Mouse (Mus musculus) cortical plate, adult 2 months (tissue): Measurements from ENCODE around the gene Rcbtb2. TPM values are rescaled to one million over a fixed set of nuclear protein-coding genes. Genes with fewer than 3 reads are reported as not detected.

Experiments
- H3K27ac ChIP-seq: fragments of 200-500 bp; 2 replicates; pipeline ENCODE4 v1.5.1; 2012; ENCODE audit warnings: low read length, control low read depth, inconsistent platforms; ENCODE audit not compliant: insufficient read depth
- H3K4me1 ChIP-seq: fragments of 200-500 bp; 2 replicates; pipeline ENCODE4 v1.6.1; 2011; ENCODE audit warnings: low read length; ENCODE audit not compliant: control insufficient read depth, insufficient read depth
- H3K4me3 ChIP-seq: fragments of 200-500 bp; 2 replicates; pipeline ENCODE4 v1.5.1; 2011; ENCODE audit warnings: mild to moderate bottlenecking, low read length, control low read depth; ENCODE audit not compliant: insufficient read depth
- CTCF ChIP-seq: fragments of 200-500 bp; IDR thresholded peaks from 2 replicates; pipeline ENCODE4 v1.5.1; 2011; ENCODE audit warnings: mild to moderate bottlenecking, control low read depth, low read length; ENCODE audit not compliant: insufficient read depth; ENCODE audit errors: extremely low read depth
- POLR2A ChIP-seq: fragments of 200-500 bp; IDR thresholded peaks from 2 replicates; pipeline ENCODE4 v1.6.1; 2011; ENCODE audit warnings: mild to moderate bottlenecking, low read length, control low read depth; ENCODE audit not compliant: insufficient read depth; ENCODE audit errors: extremely low read depth
- polyA plus RNA-seq: library from polyadenylated mRNA; depleted of rRNA; stranded (reverse); fragments of >200 nt; gene quantifications from 2 replicates; pipeline ENCODE4 v1.2.3, GENCODE M21; 2012; rRNA removed

Rcbtb2 gene
- 22.9 and 23.8 TPM in 2 replicates for polyA plus RNA-seq

- no peaks in the 10 kb centered on the region for H3K4me1 ChIP-seq
- TF ChIP-seq POLR2A (no peak), CTCF (no peak)
- 0 out of 2 replicates have a peak within 1 kb of the TSS, but pooled peaks have one; percentile 5 for H3K27ac ChIP-seq
- no peak within 1 kb of the TSS for H3K4me3 ChIP-seq
Measured at GRCm38 (mm10) chr14:73122923-73123278, at the start of gene Rcbtb2. Gene Rcbtb2, plus strand, starts transcription at chr14:73123037.

- no peaks in the 10 kb centered on the region for H3K4me1 ChIP-seq
- no peak overlapping the region for H3K4me3 ChIP-seq
- H3K27ac ChIP-seq = no peak overlapping the region
- TF ChIP-seq CTCF (no peak), POLR2A (no peak)
Measured at GRCm38 (mm10) chr14:73083563-73083962, 39.3 kb upstream of the Rcbtb2 start.

GRCm38 (mm10) chr14:73086425-73086824 is 36.4 kb upstream of the Rcbtb2 start:
- Histone ChIP-seq H3K27ac (no peak overlapping the region), H3K4me3 (no peak overlapping the region), H3K4me1 (no peaks in the 10 kb centered on the region)
- TF ChIP-seq CTCF = no peak
- TF ChIP-seq POLR2A = no peak

- Histone ChIP-seq H3K27ac (no peak overlapping the region), H3K4me3 (no peak overlapping the region), H3K4me1 (no peaks in the 10 kb centered on the region)
- TF ChIP-seq POLR2A (no peak), CTCF (no peak)
Measured at GRCm38 (mm10) chr14:73087247-73087646, 35.6 kb upstream of the Rcbtb2 start.

GRCm38 (mm10) chr14:73087746-73088145 is 35.1 kb upstream of the Rcbtb2 start:
- Histone ChIP-seq H3K4me1 (no peaks in the 10 kb centered on the region), H3K27ac (no peak overlapping the region), H3K4me3 (no peak overlapping the region)
- TF ChIP-seq POLR2A (no peak), CTCF (no peak)

- no peak for TF ChIP-seq POLR2A
- no peak for TF ChIP-seq CTCF
- Histone ChIP-seq H3K27ac (no peak overlapping the region), H3K4me3 (no peak overlapping the region), H3K4me1 (no peaks in the 10 kb centered on the region)
Measured at GRCm38 (mm10) chr14:73088224-73088623, 34.6 kb upstream of the Rcbtb2 start.

- Histone ChIP-seq H3K4me3 (no peak overlapping the region), H3K27ac (no peak overlapping the region), H3K4me1 (no peaks in the 10 kb centered on the region)
- no peak for TF ChIP-seq POLR2A
- TF ChIP-seq CTCF = no peak
Measured at GRCm38 (mm10) chr14:73092871-73093270, 30.0 kb upstream of the Rcbtb2 start.

GRCm38 (mm10) chr14:73094802-73095550 is 27.9 kb upstream of the Rcbtb2 start:
- TF ChIP-seq CTCF = no peak
- TF ChIP-seq POLR2A = no peak
- Histone ChIP-seq H3K4me1 (no peaks in the 10 kb centered on the region), H3K4me3 (no peak overlapping the region), H3K27ac (no peak overlapping the region)

GRCm38 (mm10) chr14:73098677-73099387 is 24.0 kb upstream of the Rcbtb2 start:
- no peak overlapping the region for H3K27ac ChIP-seq
- TF ChIP-seq CTCF (peak; percentile 76), POLR2A (no peak)
- no peak overlapping the region for H3K4me3 ChIP-seq
- no peaks in the 10 kb centered on the region for H3K4me1 ChIP-seq
